Mouse (Mus musculus) MEL (cell line): ENCODE results near the gene Klf2. TPM values are rescaled to one million over a fixed set of nuclear protein-coding genes. Genes with fewer than 3 reads are reported as not detected.

Source experiments
- DNase-seq: peaks from one replicate; pipeline ENCODE4 v3.0.0; 2011; ENCODE audit warnings: low read depth, low spot score
- H3K27ac ChIP-seq: 2 replicates; pipeline ENCODE4 v1.5.1; 2012; ENCODE audit warnings: low read depth, mild to moderate bottlenecking, control low read depth, low read length, moderate library complexity; ENCODE audit not compliant: control insufficient read depth
- H3K27me3 ChIP-seq, 2 experiments: fragments of 150-350 bp in 1 of 2; sonication (generic) in 1 of 2; 2 replicates each; pipeline ENCODE4 v1.6.1; 2012; ENCODE audit warnings: low read length in 2 of 2, mild to moderate bottlenecking in 2 of 2, improper control_type of control experiment in 1 of 2, moderate library complexity in 1 of 2; ENCODE audit not compliant: insufficient read depth in 2 of 2, control insufficient read depth in 1 of 2
- H3K36me3 ChIP-seq, 2 experiments: 2 replicates each; pipeline ENCODE4 v1.6.1; 2012 to 2014; ENCODE audit warnings: low read length in 2 of 2, improper control_type of control experiment in 1 of 2, inconsistent platforms in 1 of 2, mild to moderate bottlenecking in 1 of 2; ENCODE audit not compliant: insufficient read depth in 2 of 2, control insufficient read depth in 1 of 2
- H3K4me1 ChIP-seq, 2 experiments: fragments of 150-350 bp in 1 of 2; sonication (generic) in 1 of 2; 2 replicates each; pipeline ENCODE4 v1.6.1; 2012; ENCODE audit warnings: low read length in 2 of 2, improper control_type of control experiment in 1 of 2, mild to moderate bottlenecking in 1 of 2; ENCODE audit not compliant: insufficient read depth in 2 of 2, control insufficient read depth in 1 of 2
- H3K4me3 ChIP-seq, 2 experiments: fragments of 150-350 bp in 1 of 2; sonication (generic) in 1 of 2; 2 replicates each; pipeline ENCODE4 v1.5.1; 2012; ENCODE audit warnings: low read depth in 2 of 2, low read length in 2 of 2, mild to moderate bottlenecking in 2 of 2, moderate library complexity in 2 of 2, control low read depth in 1 of 2, improper control_type of control experiment in 1 of 2; ENCODE audit not compliant: control insufficient read depth in 1 of 2, insufficient read depth in 1 of 2
- H3K79me2 ChIP-seq: 2 replicates; pipeline ENCODE4 v1.6.1; 2012; ENCODE audit warnings: mild to moderate bottlenecking, low read length, moderate library complexity; ENCODE audit not compliant: control insufficient read depth, poor library complexity, insufficient read depth
- H3K9ac ChIP-seq: 2 replicates; pipeline ENCODE4 v1.6.1; 2012; ENCODE audit warnings: low read depth, mild to moderate bottlenecking, control low read depth, low read length, moderate library complexity; ENCODE audit not compliant: control insufficient read depth, poor library complexity, severe bottlenecking
- H3K9me3 ChIP-seq: fragments of 150-350 bp; sonication (generic); replicated peaks from 2 replicates; pipeline ENCODE4 v1.6.1; 2012; ENCODE audit warnings: mild to moderate bottlenecking, low read length, improper control_type of control experiment, moderate library complexity; ENCODE audit not compliant: insufficient read depth
- BHLHE40 ChIP-seq: IDR thresholded peaks from 2 replicates; pipeline ENCODE4 v1.6.1; 2012; ENCODE audit warnings: low read depth, mild to moderate bottlenecking, inconsistent platforms, low read length, improper control_type of control experiment, borderline replicate concordance
- CHD1 ChIP-seq: IDR thresholded peaks from 2 replicates; pipeline ENCODE4 v1.6.1; 2012; ENCODE audit warnings: low read depth, mild to moderate bottlenecking, inconsistent platforms, low read length, improper control_type of control experiment
- ELF1 ChIP-seq: IDR thresholded peaks from 2 replicates; pipeline ENCODE4 v1.6.1; 2014; ENCODE audit warnings: low read depth, mild to moderate bottlenecking, inconsistent platforms, low read length, improper control_type of control experiment, moderate library complexity
- EP300 ChIP-seq, 2 experiments: IDR thresholded peaks; 2 replicates each; pipeline ENCODE4 v1.6.1; 2011; ENCODE audit warnings: improper control_type of control experiment in 2 of 2, low read length in 2 of 2, low read depth in 1 of 2, mild to moderate bottlenecking in 1 of 2
- ETS1 ChIP-seq: IDR thresholded peaks from 2 replicates; pipeline ENCODE4 v1.6.1; 2012; ENCODE audit warnings: low read depth, mild to moderate bottlenecking, inconsistent platforms, low read length, improper control_type of control experiment, moderate library complexity
- GABPA ChIP-seq: IDR thresholded peaks from 2 replicates; pipeline ENCODE4 v1.6.1; 2012; ENCODE audit warnings: low read depth, mild to moderate bottlenecking, inconsistent platforms, low read length, improper control_type of control experiment, moderate library complexity
- JUND ChIP-seq: IDR thresholded peaks from 2 replicates; pipeline ENCODE4 v1.6.1; 2011; ENCODE audit warnings: low read depth, mild to moderate bottlenecking, improper control_type of control experiment, low read length
- MAFK ChIP-seq: IDR thresholded peaks from 2 replicates; pipeline ENCODE4 v1.6.1; 2011; ENCODE audit warnings: low read depth, mild to moderate bottlenecking, low read length, improper control_type of control experiment, borderline replicate concordance
- NRF1 ChIP-seq: IDR thresholded peaks from 2 replicates; pipeline ENCODE4 v1.6.1; 2014; ENCODE audit warnings: low read depth, mild to moderate bottlenecking, inconsistent platforms, low read length, improper control_type of control experiment, moderate library complexity; ENCODE audit not compliant: poor library complexity, insufficient read depth, severe bottlenecking
- POLR2A ChIP-seq, 2 experiments: IDR thresholded peaks; 2 replicates each; pipeline ENCODE4 v1.6.1; 2011 to 2012; ENCODE audit warnings: low read length in 2 of 2, mild to moderate bottlenecking in 2 of 2, control low read depth in 1 of 2, improper control_type of control experiment in 1 of 2, low read depth in 1 of 2, moderate library complexity in 1 of 2; ENCODE audit not compliant: control insufficient read depth in 1 of 2, insufficient read depth in 1 of 2, poor library complexity in 1 of 2
- POLR2AphosphoS5 ChIP-seq: IDR thresholded peaks from 2 replicates; pipeline ENCODE4 v1.6.1; 2012; ENCODE audit warnings: low read depth, borderline replicate concordance, mild to moderate bottlenecking, inconsistent platforms, low read length, moderate library complexity, mixed read lengths
- SIN3A ChIP-seq: IDR thresholded peaks from 2 replicates; pipeline ENCODE4 v1.6.1; 2012; ENCODE audit warnings: low read length, improper control_type of control experiment, inconsistent platforms
- SMC3 ChIP-seq: IDR thresholded peaks from 2 replicates; pipeline ENCODE4 v1.6.1; 2011; ENCODE audit warnings: low read depth, low read length, improper control_type of control experiment
- TBP ChIP-seq: IDR thresholded peaks from 2 replicates; pipeline ENCODE4 v1.8.0; 2011; ENCODE audit warnings: low read depth, low read length, improper control_type of control experiment
- ZC3H11A ChIP-seq: IDR thresholded peaks from 2 replicates; pipeline ENCODE4 v1.6.1; 2012; ENCODE audit warnings: low read depth, mild to moderate bottlenecking, inconsistent platforms, low read length, improper control_type of control experiment
- polyA plus RNA-seq, 2 experiments: library from polyadenylated mRNA; stranded (reverse) in 1 of 2; unstranded in 1 of 2; fragments of >175 nt in 1 of 2; fragments of >200 nt in 1 of 2; gene quantifications; 2 replicates each; pipeline versions ENCODE4 v1.2.1 to v1.2.4; 2012; ENCODE audit warnings: low replicate concordance in 2 of 2, low read depth in 1 of 2; ENCODE audit not compliant: insufficient read length in 2 of 2, insufficient read depth in 1 of 2, missing spikeins in 1 of 2
- total RNA-seq: library from RNA; depleted of rRNA; stranded (reverse); fragments of 300-350 nt; gene quantifications from 2 replicates; pipeline ENCODE4 v1.2.3, GENCODE M21; 2012

Gene Klf2
- total and polyA plus RNA-seq, 3 experiments, result not detected

- Histone ChIP-seq H3K27me3 (peaks cover 0 to 4% of the 10 kb centered on the region in 2 experiments; a peak in 3 of 4 replicates), H3K36me3 (peaks cover 0 to 7% of the 10 kb centered on the region in 2 experiments; a peak in 2 of 4 replicates), H3K9ac (no peak overlapping the region), H3K79me2 (no peaks in the 10 kb centered on the region), H3K9me3 (no peaks in the 10 kb centered on the region)
- TF ChIP-seq GABPA, result no peak
- TF ChIP-seq, all 39 proteins: peak for 0
- no peak overlapping the region for H3K4me3 ChIP-seq
- DNase-seq, result no peak
- no peak overlapping the region for H3K27ac ChIP-seq
- H3K4me1 ChIP-seq, result peaks cover 4 to 7% of the 10 kb centered on the region in 2 experiments
Measured at GRCm38 (mm10) chr8:72298928-72299327, 19.9 kb upstream of the Klf2 start.

- TF ChIP-seq ZC3H11A (no peak), BHLHE40 (no peak), CHD1 (no peak), NRF1 (no peak), ETS1 (no peak), TBP (no peak), SIN3A (no peak), ELF1 (no peak), GABPA (no peak), EP300 (IDR thresholded peaks at IDR 0.05; ENCODE audit: low read depth in 1 of 2, low read length in 2 of 2) (no peak), POLR2A (IDR thresholded peaks at IDR 0.05; ENCODE audit: control insufficient read depth in 1 of 2, insufficient read depth in 1 of 2, low read depth in 1 of 2, low read length in 2 of 2, poor library complexity in 1 of 2) (no peak), MAFK (no peak), JUND (no peak), SMC3 (no peak), POLR2AphosphoS5 (no peak)
- DNase-seq, result no peak
- H3K4me1 ChIP-seq, result peaks cover 2 to 5% of the 10 kb centered on the region in 2 experiments; a peak in 3 of 4 replicates
- no peak overlapping the region for H3K27ac ChIP-seq
- H3K36me3 ChIP-seq, result no peaks in the 10 kb centered on the region
- no peaks in the 10 kb centered on the region for H3K9me3 ChIP-seq
- no peak overlapping the region for H3K4me3 ChIP-seq
- H3K9ac ChIP-seq, result no peak overlapping the region
- H3K79me2 ChIP-seq, result no peaks in the 10 kb centered on the region
- peaks cover 0 to 4% of the 10 kb centered on the region in 2 experiments; a peak in 3 of 4 replicates for H3K27me3 ChIP-seq
Measured at GRCm38 (mm10) chr8:72300654-72301400, 18.0 kb upstream of the Klf2 start.
